Mouse (Mus musculus): ENCODE data around the gene Cox5b. TPM values are rescaled to one million over a fixed set of nuclear protein-coding genes. Genes with fewer than 3 reads are reported as not detected.
"Not testable (repeated sequence)": the region's sequence is repeated elsewhere in the genome, so short reads cannot be mapped to it uniquely, and the experiment has no call there.

Gene Cox5b
- total RNA-seq (2021), result 100 to 1,000 TPM; 707 to 717 TPM
- long read RNA-seq, experiment 1, transcript Cox5b-204 (4 exons, 865 nt), result major isoform, 495 of 544 reads
- long read RNA-seq, experiment 1, partial matches to known transcripts, result 39 of 544 reads
- long read RNA-seq, experiment 1, other reads (novel, unspliced or antisense), result 7 of 544 reads
- long read RNA-seq, experiment 2, transcript Cox5b-204 (4 exons, 865 nt), result major isoform, 308 of 338 reads
- long read RNA-seq, experiment 2, partial matches to known transcripts, result 27 of 338 reads
- long read RNA-seq, experiment 2, other reads (novel, unspliced or antisense), result 3 of 338 reads

DNA sequence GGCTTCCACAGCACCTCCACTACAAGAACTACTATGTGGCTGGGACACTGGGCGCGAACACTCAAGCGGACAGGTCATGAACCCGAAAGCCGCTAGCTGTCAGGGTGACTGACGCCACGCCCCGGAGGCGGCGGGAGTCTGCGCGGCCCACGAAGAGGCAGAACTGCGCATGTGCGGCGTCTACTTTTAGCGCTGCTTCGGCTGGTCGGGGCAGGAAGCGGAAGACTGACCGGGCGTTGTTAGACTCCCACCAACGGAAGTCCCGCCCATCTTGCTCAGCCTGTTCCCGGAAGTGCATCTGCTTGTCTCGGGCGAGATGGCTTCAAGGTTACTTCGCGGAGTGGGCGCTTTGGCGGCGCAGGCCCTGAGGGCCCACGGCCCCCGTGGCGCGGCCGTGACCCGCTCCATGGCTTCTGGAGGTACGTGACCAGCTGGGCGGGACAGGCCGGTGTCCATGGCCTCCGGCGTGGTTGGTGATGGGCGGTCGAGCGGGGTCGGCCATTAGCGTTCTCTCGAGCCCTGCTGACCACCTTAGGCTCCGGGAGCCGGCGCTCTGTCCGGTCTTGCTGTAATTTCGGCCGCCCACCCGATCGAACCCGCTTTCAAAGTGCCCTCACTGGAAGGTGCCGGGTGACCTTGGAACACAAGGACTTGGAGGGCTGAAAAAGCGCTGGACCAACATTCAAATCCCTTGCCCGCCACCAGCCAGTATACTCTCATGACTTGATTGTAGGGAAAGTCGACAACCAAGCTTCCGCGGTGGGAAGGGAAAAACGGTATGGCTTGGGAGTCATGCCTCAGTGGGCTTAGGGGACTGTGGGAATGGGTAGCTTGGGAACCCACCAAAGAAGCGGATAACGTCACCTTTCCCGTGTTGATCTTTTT lies at the start of gene Cox5b:
Cox5b (plus strand) TSS at position 179 of the 885 bp plus-strand sequence.
- peak; percentile 89 to 90 for DNase-seq (ENCODE audit: low spot score in 2 of 2)

- no peak for DNase-seq (ENCODE audit: low spot score in 2 of 2)
Measured at GRCm38 (mm10) chr1:36643957-36644614, 47.2 kb upstream of the Cox5b start.

DNA sequence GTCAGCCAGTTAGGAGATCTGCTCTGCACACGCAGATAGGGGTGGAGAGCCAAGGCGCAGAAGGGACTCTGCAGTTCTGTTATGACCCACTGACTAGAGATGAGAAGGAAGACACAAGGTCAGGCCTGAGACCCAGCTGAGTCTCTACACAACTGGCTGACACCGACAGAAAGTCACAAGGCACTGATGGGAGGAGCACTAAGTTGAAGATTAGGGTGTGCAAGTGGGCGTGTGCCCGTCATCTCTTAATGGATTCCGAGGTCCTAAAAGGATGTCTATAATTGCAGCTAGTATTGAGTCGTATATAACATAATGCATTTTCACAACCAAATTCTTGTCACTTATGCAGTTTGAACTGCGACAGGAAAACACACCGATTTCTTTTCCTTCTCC lies 46.6 kb upstream of the Cox5b start:
- DNase-seq (ENCODE audit: low spot score in 2 of 2), result no peak

DNA sequence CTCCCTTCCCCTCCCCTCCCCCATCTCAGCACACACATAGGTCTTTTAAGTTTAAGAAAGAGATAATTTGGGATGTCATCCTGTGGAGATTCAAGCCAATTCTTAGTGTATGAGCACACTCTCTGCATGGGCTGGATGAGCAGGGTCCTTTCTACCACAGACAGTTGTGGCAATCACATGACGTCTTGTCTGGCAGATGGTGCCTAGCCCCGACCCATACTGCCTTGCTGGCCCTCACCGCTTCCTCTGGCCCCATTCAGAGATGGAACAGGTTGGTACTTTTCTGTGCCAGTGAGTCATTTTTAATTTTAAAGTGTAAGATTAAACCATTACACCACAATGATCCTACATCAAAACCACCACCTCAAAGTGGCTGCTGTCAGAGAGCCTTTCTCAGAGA lies 45.0 kb upstream of the Cox5b start:
- DNase-seq (ENCODE audit: low spot score in 2 of 2), result no peak

GRCm38 (mm10) chr1:36647631-36648030 lies 43.6 kb upstream of the Cox5b start:
- DNase-seq (ENCODE audit: low spot score in 2 of 2), result no peak

DNA sequence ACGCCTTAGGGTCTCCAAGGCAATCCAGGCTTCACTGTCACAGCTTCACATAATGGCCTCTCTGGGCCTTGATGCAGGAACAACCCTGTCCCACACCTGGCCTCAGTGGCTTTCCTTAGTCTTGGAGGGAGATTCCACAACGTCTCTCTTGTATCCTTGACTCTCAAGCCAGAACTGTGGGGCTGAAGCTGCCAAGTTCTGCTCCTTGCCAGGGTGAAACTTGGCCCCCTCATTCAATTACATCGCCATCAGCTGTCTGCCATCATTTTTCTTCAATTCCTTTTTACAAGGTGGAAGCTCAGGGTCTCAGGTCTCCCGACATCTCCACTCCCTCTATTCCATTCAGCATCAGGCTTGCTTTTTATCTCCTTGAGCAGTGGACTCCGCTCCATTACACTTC lies 36.2 kb upstream of the Cox5b start:
- DNase-seq (ENCODE audit: low spot score in 2 of 2), result no peak

DNA sequence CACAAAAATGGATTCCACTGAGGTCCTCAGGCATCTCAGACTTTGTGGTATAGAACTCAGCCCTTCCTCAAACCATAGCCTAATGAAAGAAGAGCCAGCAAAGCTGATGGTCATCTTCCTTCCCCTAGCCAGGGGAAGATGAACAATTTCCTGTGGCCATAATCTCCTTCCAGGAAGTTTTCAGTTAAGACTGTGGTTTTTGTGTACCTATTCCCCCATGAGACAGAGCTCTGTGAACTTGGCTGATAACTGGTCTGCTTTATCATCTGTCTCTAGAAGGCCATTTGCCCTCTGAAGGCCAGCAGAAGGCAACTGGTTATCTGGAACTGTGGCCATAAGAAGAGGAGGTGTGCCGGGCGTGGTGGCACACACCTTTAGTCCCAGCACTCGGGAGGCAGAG lies 35.0 kb upstream of the Cox5b start:
- DNase-seq (ENCODE audit: low spot score in 2 of 2), result no peak

DNA sequence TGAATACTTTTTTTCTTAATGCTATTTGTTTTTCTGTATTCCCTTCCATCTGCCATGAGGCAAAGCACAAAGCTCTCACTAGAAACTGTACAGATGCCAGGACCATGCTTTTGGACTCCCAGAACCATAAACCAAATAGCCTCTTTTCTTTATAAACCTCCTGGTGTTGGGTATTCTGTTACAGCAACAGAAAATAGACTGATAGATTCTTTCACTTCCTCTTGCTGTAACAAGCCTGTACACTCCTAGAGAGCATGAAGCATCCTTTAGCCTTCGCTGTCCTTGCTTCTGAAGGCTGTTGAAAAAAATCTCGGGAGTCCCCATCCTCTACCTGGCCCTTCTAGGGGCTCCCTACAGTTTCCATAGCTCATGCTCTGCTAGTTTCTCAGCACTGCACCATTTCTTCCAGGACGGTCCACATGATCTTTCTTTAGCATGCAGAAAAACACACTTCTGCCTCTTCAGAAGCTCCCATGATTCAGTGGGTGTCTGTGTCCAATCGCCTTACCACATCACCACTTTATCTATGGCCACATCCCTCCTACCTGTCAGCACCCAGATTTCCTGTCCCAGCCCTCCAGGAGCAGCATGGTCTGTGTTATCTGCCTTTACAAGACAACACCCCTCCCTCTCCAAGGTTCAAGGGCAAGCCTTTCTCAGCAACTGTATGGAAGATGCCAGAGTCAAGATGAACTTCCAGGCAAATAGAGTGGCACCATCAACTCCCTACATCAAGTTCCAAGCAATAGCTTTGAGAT lies 33.4 kb upstream of the Cox5b start:
- no peak for DNase-seq (ENCODE audit: low spot score in 2 of 2)

DNA sequence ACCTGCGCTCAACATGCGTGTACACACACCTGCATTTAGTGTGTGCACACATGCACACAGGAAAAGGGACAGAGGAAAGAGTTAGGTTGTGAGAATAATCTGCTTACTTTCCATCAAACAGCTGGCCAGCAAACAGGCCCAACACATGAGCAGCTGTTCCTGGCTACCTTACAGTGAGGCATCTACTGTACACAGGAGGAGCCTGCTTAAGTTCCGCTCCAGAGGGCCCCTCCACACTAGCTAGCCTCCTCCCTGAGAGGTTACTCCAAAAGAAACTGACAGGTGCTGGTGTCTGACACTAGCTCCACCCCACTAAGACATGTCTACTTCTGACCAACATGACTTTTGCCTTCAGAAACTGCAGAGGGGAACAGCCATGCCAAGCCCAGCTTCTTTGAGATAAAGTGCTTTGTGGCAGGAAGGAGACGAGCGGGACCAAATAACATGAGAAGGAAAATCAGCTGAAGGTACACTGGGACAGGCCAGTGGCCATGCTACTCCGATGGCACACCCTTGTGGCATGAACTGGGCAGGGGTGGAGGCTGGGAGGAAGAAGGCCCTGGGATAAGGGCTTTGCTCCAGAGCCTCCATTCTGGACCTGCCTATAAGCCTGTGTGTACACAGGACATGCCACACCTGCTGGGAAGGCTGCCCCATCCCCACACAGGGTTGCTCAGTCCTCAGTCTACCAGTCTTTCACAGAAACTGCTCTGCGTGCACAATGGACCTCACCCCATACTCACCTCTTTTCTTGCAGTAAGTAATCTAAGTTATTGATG lies 32.4 kb upstream of the Cox5b start:
- DNase-seq (ENCODE audit: low spot score in 2 of 2), result no peak

DNA sequence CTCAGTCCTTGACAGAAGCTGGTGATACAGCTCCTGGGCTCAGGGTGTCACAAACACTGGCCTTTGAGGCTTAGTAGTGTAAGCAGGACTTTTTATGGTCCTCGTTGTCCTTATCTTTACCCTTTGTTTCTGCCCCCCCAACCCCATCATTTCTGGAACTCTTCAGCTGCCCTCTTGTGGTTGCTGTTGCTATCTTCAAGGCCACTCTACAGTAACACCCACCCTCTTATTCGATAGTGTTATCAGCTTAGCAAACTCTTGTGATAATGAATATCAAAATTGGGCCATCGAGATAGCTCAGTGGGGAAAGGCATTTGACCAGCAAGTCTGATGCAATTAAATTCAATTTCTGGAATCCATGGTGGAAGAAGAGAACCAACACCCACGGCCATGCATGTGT lies 26.8 kb upstream of the Cox5b start:
- DNase-seq (ENCODE audit: low spot score in 2 of 2), result no peak

DNA sequence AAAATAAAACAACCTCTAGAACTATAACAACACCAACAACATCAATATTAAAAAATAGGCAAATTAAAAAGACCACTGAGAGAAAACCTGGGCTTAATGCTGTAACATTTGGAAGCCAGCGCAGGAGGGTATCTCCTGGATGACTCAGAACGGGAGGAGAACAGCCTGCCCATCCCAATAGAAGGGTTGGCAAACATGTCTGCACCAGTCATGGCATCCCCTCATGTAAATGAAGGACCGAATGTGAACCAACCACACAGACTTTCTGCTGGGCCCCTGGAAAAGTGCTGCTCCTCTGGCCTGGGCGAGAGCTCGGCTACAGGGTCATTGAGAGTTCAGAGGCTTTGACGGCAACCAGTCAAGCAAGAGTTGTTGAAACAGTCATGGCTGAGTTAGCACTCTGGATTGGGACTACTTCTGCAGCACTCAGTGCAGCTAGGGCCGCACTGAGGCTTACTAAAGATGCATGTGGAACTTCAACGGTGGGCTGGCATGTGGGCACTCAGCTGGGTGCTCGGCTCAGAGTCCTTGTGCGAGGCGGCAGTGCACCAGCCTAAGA lies 26.0 kb upstream of the Cox5b start:
- DNase-seq (ENCODE audit: low spot score in 2 of 2), result no peak

GRCm38 (mm10) chr1:36665934-36666333 lies 25.3 kb upstream of the Cox5b start:
- DNase-seq (ENCODE audit: low spot score in 2 of 2), result no peak

DNA sequence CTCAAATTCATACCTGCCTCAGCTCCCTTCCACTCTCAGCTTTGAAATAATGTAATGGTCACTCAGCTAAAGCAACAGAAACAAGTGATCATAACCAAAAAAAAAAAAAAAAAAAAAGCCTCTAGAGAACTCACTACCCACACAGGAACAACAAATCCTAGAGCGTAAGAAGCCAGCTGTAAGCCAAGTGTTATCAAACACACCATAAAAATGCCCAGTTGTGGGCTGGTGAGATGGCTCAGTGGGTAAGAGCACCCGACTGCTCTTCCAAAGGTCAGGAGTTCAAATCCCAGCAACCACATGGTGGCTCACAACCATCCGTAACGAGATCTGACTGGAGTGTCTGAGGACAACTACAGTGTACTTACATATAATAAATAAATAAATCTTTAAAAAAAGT lies 23.2 kb upstream of the Cox5b start:
- not testable (repeated sequence) for DNase-seq (ENCODE audit: low spot score in 2 of 2)

DNA sequence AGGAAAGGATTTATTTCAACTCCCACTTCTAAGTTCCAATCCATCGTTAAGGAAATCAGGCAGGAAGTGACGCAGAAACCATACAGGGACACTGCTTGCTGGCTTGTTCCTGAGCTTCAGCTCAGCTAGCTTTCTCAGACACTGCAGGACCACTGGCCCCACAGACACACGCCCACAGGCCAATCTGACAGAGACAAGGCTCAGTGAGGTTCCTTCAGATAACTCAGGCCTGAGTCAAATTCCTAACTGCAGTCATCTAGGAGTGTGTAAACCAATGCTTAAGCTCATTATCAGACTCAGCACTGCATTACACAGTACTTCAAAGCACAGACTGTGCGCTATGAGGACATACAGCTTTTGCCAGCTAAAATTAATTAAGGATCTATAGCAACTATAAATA lies 21.0 kb upstream of the Cox5b start:
- DNase-seq (ENCODE audit: low spot score in 2 of 2), result no peak

DNA sequence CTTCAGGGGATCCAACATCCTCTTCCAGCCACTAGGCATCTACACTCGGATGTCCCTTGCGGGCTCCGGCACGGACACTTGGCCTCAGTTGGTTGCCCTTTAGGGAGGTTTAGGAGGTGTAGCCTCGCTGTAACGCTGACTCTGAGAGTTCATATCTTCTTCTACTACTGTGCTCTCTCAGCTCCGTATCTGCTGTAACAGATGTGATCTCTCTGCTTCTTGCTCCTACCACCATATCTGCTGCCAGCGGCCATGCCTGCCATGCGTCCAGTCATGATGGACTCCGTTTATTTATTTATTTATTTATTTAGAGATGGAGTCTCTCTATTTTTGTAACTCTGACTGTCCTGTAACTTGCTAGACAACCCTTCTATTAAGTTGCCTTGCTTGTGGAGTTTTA lies 20.0 kb upstream of the Cox5b start:
- DNase-seq (ENCODE audit: low spot score in 2 of 2), result no peak

GRCm38 (mm10) chr1:36672648-36673350 lies 18.4 kb upstream of the Cox5b start:
- no peak for DNase-seq (ENCODE audit: low spot score in 2 of 2)

- no peak for DNase-seq (ENCODE audit: low spot score in 2 of 2)
Measured at GRCm38 (mm10) chr1:36674936-36675335, 16.3 kb upstream of the Cox5b start.

DNA sequence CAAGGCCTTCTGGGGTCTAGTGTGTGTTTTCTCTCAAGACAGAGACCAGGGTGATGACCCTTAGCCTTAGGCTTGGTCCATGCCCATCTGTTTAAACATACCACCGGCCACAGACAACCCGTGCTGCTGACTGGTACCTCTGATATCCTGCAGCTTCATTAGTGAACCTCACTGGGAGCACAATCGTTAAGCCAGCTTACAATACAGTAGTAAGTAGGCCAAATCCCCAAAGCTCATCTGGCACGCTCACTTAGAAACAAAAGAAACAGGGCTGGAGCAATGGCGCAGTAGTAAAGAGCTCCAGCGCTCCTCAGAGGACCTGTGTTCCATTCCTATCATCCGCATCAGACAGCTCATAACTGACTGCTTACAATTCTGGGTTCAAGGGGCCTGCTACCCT lies 10.4 kb upstream of the Cox5b start:
- no peak for DNase-seq (ENCODE audit: low spot score in 2 of 2)

DNA sequence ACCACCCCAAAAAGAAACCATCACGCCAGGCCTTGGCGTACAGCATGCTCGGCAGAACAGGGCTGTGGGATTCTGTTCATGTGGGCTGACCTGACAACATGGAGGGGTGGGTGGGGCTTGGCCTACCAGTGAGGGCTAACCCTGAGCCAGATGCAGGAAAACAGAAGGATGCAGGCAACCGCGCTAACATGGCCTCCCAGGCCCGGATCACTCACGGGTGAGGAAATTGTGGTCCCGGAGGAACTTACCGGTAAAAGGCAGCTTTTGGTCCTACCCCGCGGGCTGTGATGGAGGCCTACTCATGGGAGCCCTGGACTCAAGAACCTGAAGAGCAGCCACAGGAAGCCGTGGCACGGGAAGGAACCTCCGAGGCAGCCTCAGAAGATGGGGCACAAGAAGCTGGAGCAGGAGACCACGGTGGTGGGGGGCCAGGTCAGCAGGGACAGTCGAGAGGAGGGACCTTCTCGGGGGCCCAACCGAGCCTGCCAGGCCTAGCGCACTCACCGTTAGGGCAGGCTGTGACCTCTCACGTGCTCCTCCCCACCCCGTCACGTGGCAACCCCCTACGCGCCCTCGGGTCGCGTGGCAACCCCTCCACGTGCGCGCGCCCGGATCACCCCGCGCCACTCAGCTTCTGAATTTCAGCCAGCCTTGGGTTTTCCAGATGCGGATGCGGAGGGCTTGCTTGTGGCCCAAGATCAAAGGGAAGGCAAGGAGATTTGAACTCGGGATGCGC lies 8.5 kb upstream of the Cox5b start, which contains the start of gene Fam178b:
Fam178b (minus strand) TSS at position 564 of the 736 bp plus-strand sequence.
- no peak for DNase-seq (ENCODE audit: low spot score in 2 of 2)
